Comparison of ENCODE assay signal across 28 mouse cellular contexts in the genomic region with DNA sequence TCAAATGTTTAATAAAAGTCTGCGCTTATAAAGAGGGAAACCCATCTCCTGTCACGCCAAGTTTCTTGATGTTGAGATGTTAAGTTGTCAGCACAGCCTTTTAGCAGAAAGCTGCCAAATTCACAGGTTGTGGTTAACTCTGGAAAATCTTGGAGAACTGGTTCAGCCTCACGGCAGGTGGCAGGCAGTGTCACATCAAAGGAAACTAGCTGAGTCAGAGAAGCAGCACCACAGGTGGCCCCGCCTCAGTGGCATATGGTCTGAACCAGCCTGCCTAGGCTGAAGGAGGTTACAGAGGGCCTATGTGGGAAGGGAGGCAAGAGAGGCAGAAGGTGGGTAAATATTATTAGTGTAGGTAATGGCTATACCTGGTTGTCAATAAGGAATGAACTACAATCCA.
A peak's percentile ranks its signal among the peaks of the same experiment; 100 is the strongest.
DNase-seq lines count a peak whose midpoint lies in the region; ATAC-seq lines count a peak whose summit lies in the region.
"Had no signal": no experiment of that assay in that cellular context is flagged by ENCODE, and none has a peak within 500 bp of the region (broad histone marks: within the 10 kb centered on the region; RNA-seq: fewer than 3 reads in every experiment).

No protein-coding gene starts in this region.

- peak; percentile 22 for DNase-seq in urinary bladder, postnatal 14 days (ENCODE audit: low spot score)
- DNase-seq in urinary bladder, postnatal 25 days (ENCODE audit: low spot score) = no peak
- DNase-seq in ZHBTc4 (ENCODE audit: low read depth, low spot score) (peak; percentile 22), liver (no peak)
- DNase-seq in thymus, postnatal 10 days (ENCODE audit: low spot score in 2 of 2) = peak; percentile 31 to 41
- DNase-seq in layer of hippocampus, postnatal 10 days (ENCODE audit: low spot score in 2 of 2) = no peak
- DNase-seq: adrenal gland, postnatal 25 days; B cell, adult 2 months; cerebellum, adult 11-12 months; gastrocnemius, postnatal 14 days; heart, postnatal 36 days; kidney, adult 9 months; kidney, postnatal 14 days; liver, postnatal 0 days; spleen, adult 18-20 months had no signal

- no peaks in the 10 kb centered on the region for H3K9me3 ChIP-seq in kidney, embryonic 16.5 days (ENCODE audit: low read length)
- H3K9me3 ChIP-seq: embryonic facial prominence, embryonic 15.5 days; forebrain, embryonic 13.5 days; heart, embryonic 15.5 days; hindbrain, embryonic 12.5 days; limb, embryonic 13.5 days; liver, embryonic 12.5 days; midbrain, embryonic 10.5 days; midbrain, embryonic 15.5 days had no signal

- WGBS in kidney, embryonic 16.5 days = 33% methylated on average over 4 of the region's 4 CpGs

- no peak overlapping the region for H3K27ac ChIP-seq in kidney, embryonic 16.5 days (ENCODE audit: low read length)
- H3K27ac ChIP-seq: embryonic facial prominence, embryonic 15.5 days; forebrain, embryonic 13.5 days; heart, embryonic 15.5 days; hindbrain, embryonic 12.5 days; hindbrain, postnatal 0 days; limb, embryonic 13.5 days; liver, embryonic 12.5 days; midbrain, embryonic 10.5 days; midbrain, embryonic 15.5 days had no signal

- H3K4me2 ChIP-seq in kidney, embryonic 16.5 days (replicated peaks; ENCODE audit: low read depth, low read length) = no peak overlapping the region
- H3K4me2 ChIP-seq: embryonic facial prominence, embryonic 15.5 days; forebrain, embryonic 13.5 days; heart, embryonic 15.5 days; hindbrain, embryonic 12.5 days; limb, embryonic 13.5 days; liver, embryonic 12.5 days; midbrain, embryonic 15.5 days had no signal

- H3K27me3 ChIP-seq in kidney, embryonic 16.5 days (ENCODE audit: insufficient read depth, low read length) = no peaks in the 10 kb centered on the region
- H3K27me3 ChIP-seq: embryonic facial prominence, embryonic 15.5 days; forebrain, embryonic 13.5 days; heart, embryonic 15.5 days; hindbrain, embryonic 12.5 days; limb, embryonic 13.5 days; liver, embryonic 12.5 days; midbrain, embryonic 15.5 days had no signal

- H3K36me3 ChIP-seq in kidney, embryonic 16.5 days (ENCODE audit: insufficient read depth, low read length) = no peaks in the 10 kb centered on the region
- H3K36me3 ChIP-seq: embryonic facial prominence, embryonic 15.5 days; heart, embryonic 15.5 days; hindbrain, embryonic 12.5 days; limb, embryonic 13.5 days; liver, embryonic 12.5 days; midbrain, embryonic 10.5 days; midbrain, embryonic 15.5 days had no signal

- H3K9ac ChIP-seq in kidney, embryonic 16.5 days (replicated peaks; ENCODE audit: low read length) = no peak overlapping the region
- H3K9ac ChIP-seq: embryonic facial prominence, embryonic 15.5 days; forebrain, embryonic 13.5 days; heart, embryonic 15.5 days; hindbrain, embryonic 12.5 days; limb, embryonic 13.5 days; liver, embryonic 12.5 days; liver, postnatal 0 days; midbrain, embryonic 15.5 days had no signal

- no peak for ATAC-seq in kidney, embryonic 16.5 days (ENCODE audit: low FRiP score, low TSS enrichment)
- ATAC-seq: forebrain, embryonic 13.5 days; hindbrain, postnatal 0 days; intestine, embryonic 16.5 days; liver, embryonic 12.5 days; liver, postnatal 0 days; lung, postnatal 0 days; midbrain, embryonic 15.5 days; Patski had no signal

- H3K4me1 ChIP-seq in kidney, embryonic 16.5 days (ENCODE audit: insufficient read depth, low read length) = no peaks in the 10 kb centered on the region
- H3K4me1 ChIP-seq: embryonic facial prominence, embryonic 15.5 days; forebrain, embryonic 13.5 days; heart, embryonic 15.5 days; hindbrain, embryonic 12.5 days; limb, embryonic 13.5 days; liver, embryonic 12.5 days; midbrain, embryonic 10.5 days; midbrain, embryonic 15.5 days had no signal

- H3K4me3 ChIP-seq in kidney, embryonic 16.5 days (ENCODE audit: low read length) = no peak overlapping the region
- H3K4me3 ChIP-seq: embryonic facial prominence, embryonic 15.5 days; forebrain, embryonic 13.5 days; heart, embryonic 15.5 days; hindbrain, embryonic 12.5 days; limb, embryonic 13.5 days; liver, embryonic 12.5 days; midbrain, embryonic 10.5 days; midbrain, embryonic 15.5 days had no signal

Comparison
In these comparisons a context has a peak if more than half of its experiments do, and no peak if none do; other contexts are left out.
1. DNase-seq: peak in urinary bladder, postnatal 14 days (single experiment), ZHBTc4 (single experiment) and thymus, postnatal 10 days (2 of 2); none in urinary bladder, postnatal 25 days (single experiment), layer of hippocampus, postnatal 10 days (0 of 2) and liver (single experiment).